Mouse (Mus musculus): ENCODE measurements around the gene F13a1.

- TF ChIP-seq CTCF (IDR thresholded peaks at IDR 0.05; ENCODE audit: extremely low read depth, insufficient read depth, insufficient read length, insufficient replicate concordance) (no peak), POLR2A (IDR thresholded peaks at IDR 0.05; ENCODE audit: low read depth, low read length) (no peak)
Measured at GRCm38 (mm10) chr13:37056662-37057061, 6.6 kb upstream of the F13a1 start.
